Mouse (Mus musculus): ENCODE results near the gene Cep19. TPM values are rescaled to one million over a fixed set of nuclear protein-coding genes. Genes with fewer than 3 reads are reported as not detected.
"Not testable (repeated sequence)": the region's sequence is repeated elsewhere in the genome, so short reads cannot be mapped to it uniquely, and the experiment has no call there.

Gene Cep19
- total and polyA plus RNA-seq, 3 experiments = 17.6 to 31.3 (median 29.4) TPM

GRCm38 (mm10) chr16:32066899-32067298, 32.7 kb upstream of the Cep19 start:
- no peak for DNase-seq (ENCODE audit: extremely low read depth)
- peaks cover 1 to 47% of the 10 kb centered on the region in 2 experiments for H3K36me3 ChIP-seq (replicated peaks in 1 of 2; ENCODE audit: control insufficient read depth in 1 of 2, insufficient read depth in 1 of 2, low read length in 1 of 2)
- dilution Hi-C loops (cut with MboI; ENCODE audit: extremely low pct_ligation_motif_present, extremely low pct_unique_long_range_greater_than_20kb, low sequenced_read_pairs) (no loop called here), in situ Hi-C loops (cut with MboI; ENCODE audit: low pct_ligation_motif_present, low pct_unique_long_range_greater_than_20kb, low sequenced_read_pairs) (no loop called here)
- no peak overlapping the region for H3K9ac ChIP-seq (ENCODE audit: insufficient read depth, low read depth)
- no peak overlapping the region for H3K4me3 ChIP-seq (replicated peaks in 1 of 3; ENCODE audit: low read depth in 2 of 3, low read length in 2 of 3, poor library complexity in 1 of 3)
- TF ChIP-seq NELFE (IDR thresholded peaks at IDR 0.05; ENCODE audit: low read depth, low read length) = no peak
- no peaks in the 10 kb centered on the region for H3K27me3 ChIP-seq (replicated peaks)
- H3K27ac ChIP-seq (ENCODE audit: insufficient read depth, low read depth) = no peak overlapping the region
- H3K4me1 ChIP-seq (ENCODE audit: control insufficient read depth in 1 of 2, insufficient read depth in 2 of 2) = peaks cover 12 to 84% of the 10 kb centered on the region in 2 experiments; a peak in 3 of 4 replicates
- no peaks in the 10 kb centered on the region for H3K9me3 ChIP-seq (replicated peaks; ENCODE audit: low read length)
- no peak overlapping the region for H3K4me2 ChIP-seq (ENCODE audit: insufficient read depth, low read depth, poor library complexity, severe bottlenecking)
- H3K79me2 ChIP-seq (replicated peaks; ENCODE audit: control insufficient read depth, extremely low read depth, insufficient read depth, poor library complexity, severe bottlenecking) = peaks cover 83% of the 10 kb centered on the region

GRCm38 (mm10) chr16:32068389-32069300, 31.0 kb upstream of the Cep19 start:
- no peaks in the 10 kb centered on the region for H3K27me3 ChIP-seq (replicated peaks)
- TF ChIP-seq KAT2A (IDR thresholded peaks at IDR 0.05; ENCODE audit: insufficient replicate concordance, low read length) (no peak), JUND (conservative IDR thresholded peaks at IDR 0.05; ENCODE audit: low read depth, low read length) (no peak), BHLHE40 (IDR thresholded peaks at IDR 0.05; ENCODE audit: low read depth, low read length) (no peak), ELF1 (IDR thresholded peaks at IDR 0.05; ENCODE audit: low read depth, low read length) (no peak), PAX5 (IDR thresholded peaks at IDR 0.05; ENCODE audit: low read length) (no peak), NRF1 (IDR thresholded peaks at IDR 0.05; ENCODE audit: low read depth, low read length) (no peak), MAX (IDR thresholded peaks at IDR 0.05; ENCODE audit: low read length) (no peak), MXI1 (IDR thresholded peaks at IDR 0.05; ENCODE audit: low read depth, low read length) (no peak), SMC3 (IDR thresholded peaks at IDR 0.05; ENCODE audit: low read depth, low read length) (no peak), TCF12 (IDR thresholded peaks at IDR 0.05; ENCODE audit: low read depth, low read length) (no peak), CHD1 (IDR thresholded peaks at IDR 0.05; ENCODE audit: low read depth, low read length) (no peak), USF2 (conservative IDR thresholded peaks at IDR 0.05; ENCODE audit: low read depth, low read length) (no peak), SIN3A (IDR thresholded peaks at IDR 0.05; ENCODE audit: low read length) (no peak), MYC (IDR thresholded peaks at IDR 0.05; ENCODE audit: low read depth, low read length) (no peak), EP300 (IDR thresholded peaks at IDR 0.05; ENCODE audit: low read length) (no peak), E2F4 (IDR thresholded peaks at IDR 0.05; ENCODE audit: insufficient replicate concordance, low read depth, low read length) (no peak)
- no peaks in the 10 kb centered on the region for H3K9me3 ChIP-seq (replicated peaks; ENCODE audit: low read length)
- dilution Hi-C loops (cut with MboI; ENCODE audit: extremely low pct_ligation_motif_present, extremely low pct_unique_long_range_greater_than_20kb, low sequenced_read_pairs) (no loop called here), in situ Hi-C loops (cut with MboI; ENCODE audit: low pct_ligation_motif_present, low pct_unique_long_range_greater_than_20kb, low sequenced_read_pairs) (no loop called here)
- no peak for DNase-seq (ENCODE audit: extremely low read depth)
- H3K36me3 ChIP-seq (replicated peaks in 1 of 2; ENCODE audit: control insufficient read depth in 1 of 2, insufficient read depth in 1 of 2, low read length in 1 of 2) = peaks cover 4 to 55% of the 10 kb centered on the region in 2 experiments
- H3K4me2 ChIP-seq (ENCODE audit: insufficient read depth, low read depth, poor library complexity, severe bottlenecking) = no peak overlapping the region
- H3K9ac ChIP-seq (ENCODE audit: insufficient read depth, low read depth) = no peak overlapping the region
- H3K4me1 ChIP-seq (ENCODE audit: control insufficient read depth in 1 of 2, insufficient read depth in 2 of 2) = peaks cover 12 to 78% of the 10 kb centered on the region in 2 experiments; a peak in 3 of 4 replicates
- peaks cover 84% of the 10 kb centered on the region for H3K79me2 ChIP-seq (replicated peaks; ENCODE audit: control insufficient read depth, extremely low read depth, insufficient read depth, poor library complexity, severe bottlenecking)
- H3K27ac ChIP-seq (ENCODE audit: insufficient read depth, low read depth) = no peak overlapping the region
- H3K4me3 ChIP-seq (replicated peaks in 1 of 3; ENCODE audit: low read depth in 2 of 3, low read length in 2 of 3, poor library complexity in 1 of 3) = no peak overlapping the region

GRCm38 (mm10) chr16:32070070-32070469, 29.5 kb upstream of the Cep19 start:
- dilution Hi-C loops (cut with MboI; ENCODE audit: extremely low pct_ligation_motif_present, extremely low pct_unique_long_range_greater_than_20kb, low sequenced_read_pairs); DNase-seq (ENCODE audit: extremely low read depth); H3K9me3 ChIP-seq (replicated peaks; ENCODE audit: low read length); H3K4me3 ChIP-seq (replicated peaks in 1 of 3; ENCODE audit: low read depth in 2 of 3, low read length in 2 of 3, poor library complexity in 1 of 3); H3K27ac ChIP-seq (ENCODE audit: insufficient read depth, low read depth); H3K27me3 ChIP-seq (replicated peaks); in situ Hi-C loops (cut with MboI; ENCODE audit: low pct_ligation_motif_present, low pct_unique_long_range_greater_than_20kb, low sequenced_read_pairs); H3K9ac ChIP-seq (ENCODE audit: insufficient read depth, low read depth); H3K4me2 ChIP-seq (ENCODE audit: insufficient read depth, low read depth, poor library complexity, severe bottlenecking): not testable (repeated sequence)
- Histone ChIP-seq H3K4me1 (ENCODE audit: control insufficient read depth in 1 of 2, insufficient read depth in 2 of 2) (peaks cover 9 to 77% of the 10 kb centered on the region in 2 experiments; a peak in 3 of 4 replicates), H3K36me3 (replicated peaks in 1 of 2; ENCODE audit: control insufficient read depth in 1 of 2, insufficient read depth in 1 of 2, low read length in 1 of 2) (peaks cover 4 to 53% of the 10 kb centered on the region in 2 experiments), H3K79me2 (replicated peaks; ENCODE audit: control insufficient read depth, extremely low read depth, insufficient read depth, poor library complexity, severe bottlenecking) (peaks cover 81% of the 10 kb centered on the region)

Measured in CH12.LX (cell line).